Mouse (Mus musculus): ENCODE measurements around the gene Ryk.
"Not testable (repeated sequence)": the region's sequence is repeated elsewhere in the genome, so short reads cannot be mapped to it uniquely, and the experiment has no call there.

The Ryk gene

GRCm38 (mm10) chr9:102904952-102905351 lies 70.2 kb downstream of the Ryk start:
- no peak for DNase-seq (ENCODE audit: low read depth, low spot score)

- DNase-seq (ENCODE audit: low read depth, low spot score), result no peak
These were observed 72.1 kb downstream of the Ryk start for GRCm38 (mm10) chr9:102906781-102907180.

- no peak for DNase-seq (ENCODE audit: low read depth, low spot score)
These were observed 73.0 kb downstream of the Ryk start for GRCm38 (mm10) chr9:102907521-102908246.

- DNase-seq (ENCODE audit: low read depth, low spot score), result no peak
These were observed 76.8 kb downstream of the Ryk start for GRCm38 (mm10) chr9:102911526-102911925.

GRCm38 (mm10) chr9:102912516-102913035 lies 77.9 kb downstream of the Ryk start:
- DNase-seq (ENCODE audit: low read depth, low spot score), result no peak

GRCm38 (mm10) chr9:102913597-102913996 lies 78.9 kb downstream of the Ryk start:
- DNase-seq (ENCODE audit: low read depth, low spot score), result not testable (repeated sequence)

- DNase-seq (ENCODE audit: low read depth, low spot score), result no peak
These were observed 79.9 kb downstream of the Ryk start for GRCm38 (mm10) chr9:102914583-102914982.

- no peak for DNase-seq (ENCODE audit: low read depth, low spot score)
These were observed 80.7 kb downstream of the Ryk start for GRCm38 (mm10) chr9:102915292-102915854.

- DNase-seq (ENCODE audit: low read depth, low spot score), result no peak
These were observed 81.4 kb downstream of the Ryk start for GRCm38 (mm10) chr9:102916076-102916475.

GRCm38 (mm10) chr9:102917532-102918129 lies 82.9 kb downstream of the Ryk start:
- DNase-seq (ENCODE audit: low read depth, low spot score), result no peak

- no peak for DNase-seq (ENCODE audit: low read depth, low spot score)
These were observed 84.8 kb downstream of the Ryk start for GRCm38 (mm10) chr9:102919486-102919885.

GRCm38 (mm10) chr9:102921791-102922190 lies 87.1 kb downstream of the Ryk start:
- DNase-seq (ENCODE audit: low read depth, low spot score), result no peak

- DNase-seq (ENCODE audit: low read depth, low spot score), result no peak
These were observed 88.2 kb downstream of the Ryk start for GRCm38 (mm10) chr9:102922866-102923434.

- no peak for DNase-seq (ENCODE audit: low read depth, low spot score)
These were observed 89.1 kb downstream of the Ryk start for GRCm38 (mm10) chr9:102923836-102924235.

- no peak for DNase-seq (ENCODE audit: low read depth, low spot score)
These were observed 90.1 kb downstream of the Ryk start for GRCm38 (mm10) chr9:102924627-102925316.

- DNase-seq (ENCODE audit: low read depth, low spot score), result no peak
These were observed 91.4 kb downstream of the Ryk start for GRCm38 (mm10) chr9:102926137-102926536.

GRCm38 (mm10) chr9:102929776-102930175 lies 95.1 kb downstream of the Ryk start:
- no peak for DNase-seq (ENCODE audit: low read depth, low spot score)

- DNase-seq (ENCODE audit: low read depth, low spot score), result no peak
These were observed 99.4 kb downstream of the Ryk start for GRCm38 (mm10) chr9:102933925-102934721.

GRCm38 (mm10) chr9:102942221-102942620 lies 107.5 kb downstream of the Ryk start:
- no peak for DNase-seq (ENCODE audit: low read depth, low spot score)

GRCm38 (mm10) chr9:102944891-102945290 lies 110.2 kb downstream of the Ryk start:
- no peak for DNase-seq (ENCODE audit: low read depth, low spot score)

- DNase-seq (ENCODE audit: low read depth, low spot score), result no peak
These were observed 111.8 kb downstream of the Ryk start for GRCm38 (mm10) chr9:102946469-102947015.

All from forelimb bud, embryonic 11.5 days (tissue).